Mouse (Mus musculus) ES-E14 (cell line): ENCODE data around the gene Dnajb1. TPM values are rescaled to one million over a fixed set of nuclear protein-coding genes. Genes with fewer than 3 reads are reported as not detected.

Experiments used
- DNase-seq: peaks from one replicate; pipeline ENCODE4 v3.0.0-alpha.2; 2013; ENCODE audit warnings: low read depth, low spot score
- H3K27ac ChIP-seq: 2 replicates; pipeline ENCODE4 v1.5.1; 2012; ENCODE audit warnings: low read depth, mild to moderate bottlenecking, low read length, moderate library complexity, mixed read lengths; ENCODE audit not compliant: poor library complexity, insufficient read depth, severe bottlenecking
- H3K36me3 ChIP-seq: 2 replicates; pipeline ENCODE4 v1.6.1; 2012; ENCODE audit warnings: mild to moderate bottlenecking, low read length, moderate library complexity, mixed read lengths; ENCODE audit not compliant: control insufficient read depth, poor library complexity, insufficient read depth, severe bottlenecking
- H3K4me1 ChIP-seq, 2 experiments: fragments of 150-350 bp in 1 of 2; sonication (generic) in 1 of 2; 2 replicates each; pipeline ENCODE4 v1.6.1; 2012; ENCODE audit warnings: low read length in 2 of 2, mild to moderate bottlenecking in 1 of 2, mixed read lengths in 1 of 2; ENCODE audit not compliant: control insufficient read depth in 2 of 2, insufficient read depth in 2 of 2, poor library complexity in 1 of 2
- H3K4me3 ChIP-seq, 2 experiments: fragments of 150-350 bp in 1 of 2; sonication (generic) in 1 of 2; 2 replicates each; pipeline ENCODE4 v1.5.1; 2012; ENCODE audit warnings: low read length in 2 of 2, low read depth in 1 of 2, mild to moderate bottlenecking in 1 of 2, mixed read lengths in 1 of 2; ENCODE audit not compliant: insufficient read depth in 1 of 2, poor library complexity in 1 of 2, severe bottlenecking in 1 of 2
- H3K9ac ChIP-seq: 2 replicates; pipeline ENCODE4 v1.6.1; 2012; ENCODE audit warnings: low read depth, mild to moderate bottlenecking, low read length, mixed read lengths; ENCODE audit not compliant: poor library complexity, insufficient read depth, severe bottlenecking
- H3K9me3 ChIP-seq: fragments of 150-350 bp; sonication (generic); 2 replicates; pipeline ENCODE4 v1.6.1; 2012; ENCODE audit warnings: low read depth, mild to moderate bottlenecking, low read length; ENCODE audit not compliant: control insufficient read depth, insufficient read depth
- CHD2 ChIP-seq: IDR thresholded peaks from 2 replicates; pipeline ENCODE4 v1.6.1; 2014; ENCODE audit warnings: mild to moderate bottlenecking, low read depth, low read length, inconsistent platforms
- HCFC1 ChIP-seq: IDR thresholded peaks from 2 replicates; pipeline ENCODE4 v1.6.1; 2012; ENCODE audit warnings: low read length, inconsistent platforms, borderline replicate concordance; ENCODE audit not compliant: insufficient read depth
- MAFK ChIP-seq: IDR thresholded peaks from 2 replicates; pipeline ENCODE4 v1.6.1; 2014; ENCODE audit warnings: mild to moderate bottlenecking, low read depth, low read length, inconsistent platforms; ENCODE audit not compliant: insufficient read depth
- ZC3H11A ChIP-seq: IDR thresholded peaks from 2 replicates; pipeline ENCODE4 v1.6.1; 2012; ENCODE audit warnings: low read depth, mild to moderate bottlenecking, inconsistent platforms, low read length, borderline replicate concordance
- ZNF384 ChIP-seq: IDR thresholded peaks from 2 replicates; pipeline ENCODE4 v1.6.1; 2012; ENCODE audit warnings: low read depth, low read length, inconsistent platforms
- in situ Hi-C, 2 experiments: fragments of 600-800 bp; cut with MboI; formaldehyde crosslinking; loops; one replicate each; pipeline ENCODE4 v1.15.1; 2025; ENCODE audit warnings: low sequenced_read_pairs in 2 of 2, inconsistent platforms in 1 of 2; ENCODE audit not compliant: unreplicated experiment in 2 of 2
- total RNA-seq: library from RNA; depleted of rRNA; stranded (reverse); fragments of 300-350 nt; gene quantifications from 2 replicates; pipeline ENCODE4 v1.2.3, GENCODE M21; 2012

Gene Dnajb1
- total RNA-seq, 1 experiment = 30.1 TPM

GRCm38 (mm10) chr8:83648031-83648430 lies 40.0 kb downstream of the Dnajb1 start:
- in situ Hi-C loops = no loop called here
- no peak overlapping the region for H3K4me3 ChIP-seq
- H3K36me3 ChIP-seq = no peaks in the 10 kb centered on the region
- H3K9me3 ChIP-seq = no peaks in the 10 kb centered on the region
- TF ChIP-seq CHD2 (no peak), HCFC1 (no peak), ZC3H11A (no peak), ZNF384 (no peak), MAFK (no peak)
- H3K27ac ChIP-seq = no peak overlapping the region
- no peak overlapping the region for H3K9ac ChIP-seq
- H3K4me1 ChIP-seq = peaks cover 0 to 2% of the 10 kb centered on the region in 2 experiments; a peak in 1 of 4 replicates
- DNase-seq = no peak

GRCm38 (mm10) chr8:83649699-83650098 lies 41.7 kb downstream of the Dnajb1 start:
- Histone ChIP-seq H3K36me3 (no peaks in the 10 kb centered on the region), H3K9ac (no peak overlapping the region), H3K4me1 (peaks cover 4% of the 10 kb centered on the region in 2 experiments; a peak in 2 of 4 replicates), H3K4me3 (no peak overlapping the region), H3K9me3 (no peaks in the 10 kb centered on the region), H3K27ac (no peak overlapping the region)
- in situ Hi-C loops = no loop called here
- TF ChIP-seq ZNF384 = no peak
- no peak for TF ChIP-seq ZC3H11A
- no peak for TF ChIP-seq MAFK
- DNase-seq = no peak

GRCm38 (mm10) chr8:83652030-83652743 lies 44.2 kb downstream of the Dnajb1 start, which contains the start of gene Gipc1:
Gipc1 (plus strand) TSS chr8:83652677.
- no peak for TF ChIP-seq ZC3H11A
- no peak for TF ChIP-seq HCFC1
- no peak for TF ChIP-seq MAFK
- no peak for TF ChIP-seq ZNF384
- peak; percentile 76 for TF ChIP-seq CHD2
- Histone ChIP-seq H3K27ac (peak within 1 kb of the TSS; percentile 77), H3K4me3 (peak within 1 kb of the TSS; percentile 82 to 93), H3K4me1 (peaks cover 4 to 6% of the 10 kb centered on the region in 2 experiments; a peak in 2 of 4 replicates), H3K9me3 (no peaks in the 10 kb centered on the region), H3K36me3 (no peaks in the 10 kb centered on the region), H3K9ac (peak within 1 kb of the TSS; percentile 91)
- in situ Hi-C loops = no loop called here
- peak; percentile 96 for DNase-seq

- Histone ChIP-seq H3K9me3 (no peaks in the 10 kb centered on the region), H3K4me1 (peaks cover 4 to 10% of the 10 kb centered on the region in 2 experiments; a peak in 3 of 4 replicates), H3K36me3 (peaks cover 2% of the 10 kb centered on the region; the same call in 1 of the 2 replicates), H3K4me3 (peak overlapping the region; percentile 82 to 93), H3K9ac (peak overlapping the region; percentile 91), H3K27ac (peak overlapping the region; percentile 77)
- in situ Hi-C loops = no loop called here
- no peak for DNase-seq
- TF ChIP-seq ZNF384 = no peak
- no peak for TF ChIP-seq ZC3H11A
- no peak for TF ChIP-seq HCFC1
- TF ChIP-seq MAFK = no peak
- TF ChIP-seq CHD2 = no peak
These were observed 45.0 kb downstream of the Dnajb1 start for GRCm38 (mm10) chr8:83652744-83653661.
